Mouse (Mus musculus) lung, embryonic 15.5 days (tissue): ENCODE results near the gene Gm45208. TPM values are rescaled to one million over a fixed set of nuclear protein-coding genes. Genes with fewer than 3 reads are reported as not detected.
A peak's percentile ranks its signal among the peaks of the same experiment; 100 is the strongest.

Experiments
- ATAC-seq: fragments of 200-750 bp; cut with Nextera tagmentation; 2 replicates; pipeline ENCODE4 v1.8.0; 2017; ENCODE audit warnings: moderate number of reproducible peaks, borderline replicate concordance; ENCODE audit not compliant: low FRiP score, low TSS enrichment; ENCODE audit errors: extremely low read depth
- H3K27ac ChIP-seq: fragments of 300-500 bp; sonication (generic); 2 replicates; pipeline ENCODE4 v1.5.1; 2015; ENCODE audit warnings: moderate library complexity, mild to moderate bottlenecking, inconsistent platforms
- H3K27me3 ChIP-seq: fragments of 300-500 bp; sonication (generic); 2 replicates; pipeline ENCODE4 v1.6.1; 2015; ENCODE audit warnings: inconsistent platforms
- H3K36me3 ChIP-seq: fragments of 300-500 bp; sonication (generic); 2 replicates; pipeline ENCODE4 v1.6.1; 2015; ENCODE audit warnings: inconsistent platforms
- H3K4me1 ChIP-seq: fragments of 300-500 bp; sonication (generic); 2 replicates; pipeline ENCODE4 v1.6.1; 2015; ENCODE audit warnings: inconsistent platforms
- H3K4me2 ChIP-seq: fragments of 300-500 bp; sonication (generic); 2 replicates; pipeline ENCODE4 v1.6.1; 2015; ENCODE audit warnings: inconsistent platforms, mild to moderate bottlenecking, moderate library complexity
- H3K4me3 ChIP-seq: fragments of 300-500 bp; sonication (generic); 2 replicates; pipeline ENCODE4 v1.5.1; 2015; ENCODE audit warnings: mild to moderate bottlenecking, inconsistent platforms
- H3K9ac ChIP-seq: fragments of 300-500 bp; sonication (generic); 2 replicates; pipeline ENCODE4 v1.6.1; 2015; ENCODE audit warnings: inconsistent platforms
- H3K9me3 ChIP-seq: fragments of 300-500 bp; sonication (generic); 2 replicates; pipeline ENCODE4 v1.6.1; 2016; ENCODE audit warnings: inconsistent platforms
- WGBS: fragments of 180-500 bp; shearing (Covaris S2); methylation state at CpG from one replicate; pipeline ENCODE4 v1.1.7; 2015; 5-methylcytosine and 5-hydroxymethylcytosine counted together
- polyA plus RNA-seq: library from polyadenylated mRNA; unstranded; fragments of >200 nt; fragmentation: Nextera tagmentation; extraction: Ambion mirVana; gene quantifications from 2 replicates; pipeline ENCODE4 v1.2.1, GENCODE M21; 2015

Gene Gm45208
- polyA plus RNA-seq: not detected in 2 replicates

DNA sequence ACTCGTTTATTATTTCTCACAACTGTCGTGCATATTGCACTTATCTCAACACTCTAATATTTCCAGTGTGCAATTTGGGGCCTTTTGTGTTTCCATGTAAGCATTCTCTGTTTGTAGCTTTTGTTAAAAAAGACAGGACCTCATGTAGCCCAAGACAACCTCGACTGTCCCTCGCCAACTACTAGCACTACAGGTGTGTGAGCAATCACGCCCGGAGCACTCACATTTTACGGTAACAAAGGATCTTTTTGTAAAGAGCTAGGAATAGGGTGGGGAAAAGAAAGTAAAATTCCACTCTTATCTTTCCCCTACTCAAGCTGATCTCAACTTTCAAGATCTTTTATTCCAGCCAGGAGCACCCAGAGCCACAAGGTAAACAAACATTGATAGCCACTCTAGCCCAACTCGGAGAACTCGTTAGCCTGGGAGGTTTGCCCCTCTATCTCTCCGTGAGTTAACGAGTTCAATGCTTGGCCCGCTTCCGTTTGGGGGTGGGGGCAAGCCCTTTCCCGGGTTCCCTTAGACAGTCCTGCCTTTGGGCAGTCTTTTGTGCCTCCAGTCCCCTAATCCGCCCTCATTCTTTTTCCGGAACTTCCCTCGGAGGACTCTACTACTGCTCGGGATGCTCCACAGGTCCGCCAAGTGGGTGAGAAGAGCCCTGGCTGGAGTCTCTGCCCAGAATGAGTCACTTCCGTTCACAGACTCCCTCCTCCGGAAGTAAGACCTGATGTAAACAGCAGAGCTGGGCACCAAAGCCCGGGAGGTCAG lies at the start of gene Gm45208:
Gene Gm45208 (plus strand): TSS at position 732 of the 768 bp plus-strand sequence.
- no peaks in the 10 kb centered on the region for H3K9me3 ChIP-seq
- no peaks in the 10 kb centered on the region for H3K27me3 ChIP-seq
- 0 out of 2 replicates have a peak, but pooled peaks cover 3% of the 10 kb centered on the region for H3K36me3 ChIP-seq
- 15% methylated on average over 22 of the region's 22 CpGs for WGBS
- peak within 1 kb of the TSS; percentile 62 for H3K9ac ChIP-seq
- peak; percentile 91 for ATAC-seq
- peak within 1 kb of the TSS; percentile 61 for H3K4me2 ChIP-seq
- peak within 1 kb of the TSS; percentile 59 for H3K4me3 ChIP-seq
- H3K27ac ChIP-seq: peak within 1 kb of the TSS; percentile 96
- H3K4me1 ChIP-seq: peaks cover 5% of the 10 kb centered on the region; the same call in 1 of the 2 replicates

DNA sequence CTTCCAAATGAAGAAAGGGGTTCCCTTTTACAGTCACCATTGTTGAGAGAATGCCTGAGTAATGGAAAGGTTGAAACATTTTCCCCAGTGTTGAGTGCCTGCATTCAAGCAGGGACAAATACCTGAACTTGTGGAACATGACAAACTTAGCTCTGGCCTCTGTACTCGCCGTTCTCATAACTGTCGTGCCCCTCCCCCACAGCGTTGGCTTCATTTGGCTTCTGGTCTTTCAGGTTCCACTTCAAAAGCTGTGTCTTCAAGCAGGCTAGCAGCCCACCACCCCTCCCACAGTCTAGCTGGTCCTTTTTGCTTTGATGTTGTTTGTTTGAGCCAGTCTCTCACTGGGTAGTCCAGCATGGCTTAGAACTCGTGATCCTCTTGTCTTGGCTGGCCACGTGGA lies 49.3 kb upstream of the Gm45208 start:
- 32% methylated on average over 6 of the region's 6 CpGs for WGBS
- H3K4me2 ChIP-seq: no peak overlapping the region
- no peak overlapping the region for H3K27ac ChIP-seq

DNA sequence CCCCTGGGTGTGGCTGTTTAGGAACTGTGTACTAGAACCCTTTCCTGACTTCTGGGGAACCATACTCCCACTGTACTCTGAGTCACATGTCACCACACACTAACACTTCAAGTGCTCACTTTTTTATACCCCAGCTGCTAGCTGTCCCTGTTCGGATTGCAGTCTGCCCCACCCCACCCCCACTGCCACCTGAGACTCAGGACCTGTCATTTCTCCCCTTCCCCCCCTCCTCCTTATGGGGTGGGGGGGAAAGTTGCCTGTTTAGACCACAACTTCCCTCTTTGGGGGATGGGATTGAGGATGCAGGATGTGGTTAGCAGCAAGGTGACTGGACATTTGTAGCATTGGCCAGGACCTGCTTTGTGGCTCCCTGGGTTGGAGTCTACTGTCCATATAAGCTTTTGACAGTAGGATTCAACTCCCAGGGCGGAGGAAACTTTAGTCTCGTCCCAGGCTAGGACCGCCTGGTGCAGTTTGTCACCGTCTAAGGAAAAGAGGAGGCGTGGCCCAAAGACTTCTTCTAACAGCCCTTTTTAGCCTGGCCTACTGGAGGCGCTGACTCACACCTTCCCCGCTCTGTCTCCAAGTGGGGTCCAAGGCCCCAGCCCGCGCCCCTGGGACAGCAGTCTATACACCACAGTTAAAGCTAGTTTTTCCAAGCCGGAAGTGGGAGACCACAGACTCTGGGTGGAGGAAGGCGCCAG lies 48.3 kb upstream of the Gm45208 start:
- 0 out of 2 replicates have a peak overlapping the region, but pooled peaks have one; percentile 25 for H3K4me3 ChIP-seq
- peak overlapping the region; percentile 56 for H3K4me2 ChIP-seq
- H3K27me3 ChIP-seq: no peaks in the 10 kb centered on the region
- peak overlapping the region; percentile 34; the same call in 1 of the 2 replicates for H3K9ac ChIP-seq
- H3K4me1 ChIP-seq: peaks cover 16% of the 10 kb centered on the region
- H3K36me3 ChIP-seq: no peaks in the 10 kb centered on the region
- peak overlapping the region; percentile 62 for H3K27ac ChIP-seq
- WGBS: 24% methylated on average over 12 of the region's 12 CpGs
- no peaks in the 10 kb centered on the region for H3K9me3 ChIP-seq
- no peak; the same call in 1 of the 2 replicates for ATAC-seq

More for the DNA sequence above, 49.3 kb upstream of the Gm45208 start:
- Histone ChIP-seq H3K4me1 (peaks cover 16% of the 10 kb centered on the region), H3K36me3 (no peaks in the 10 kb centered on the region; the same call in 1 of the 2 replicates), H3K27me3 (no peaks in the 10 kb centered on the region), H3K9me3 (no peaks in the 10 kb centered on the region), H3K9ac (no peak overlapping the region), H3K4me3 (no peak overlapping the region)
- no peak for ATAC-seq

DNA sequence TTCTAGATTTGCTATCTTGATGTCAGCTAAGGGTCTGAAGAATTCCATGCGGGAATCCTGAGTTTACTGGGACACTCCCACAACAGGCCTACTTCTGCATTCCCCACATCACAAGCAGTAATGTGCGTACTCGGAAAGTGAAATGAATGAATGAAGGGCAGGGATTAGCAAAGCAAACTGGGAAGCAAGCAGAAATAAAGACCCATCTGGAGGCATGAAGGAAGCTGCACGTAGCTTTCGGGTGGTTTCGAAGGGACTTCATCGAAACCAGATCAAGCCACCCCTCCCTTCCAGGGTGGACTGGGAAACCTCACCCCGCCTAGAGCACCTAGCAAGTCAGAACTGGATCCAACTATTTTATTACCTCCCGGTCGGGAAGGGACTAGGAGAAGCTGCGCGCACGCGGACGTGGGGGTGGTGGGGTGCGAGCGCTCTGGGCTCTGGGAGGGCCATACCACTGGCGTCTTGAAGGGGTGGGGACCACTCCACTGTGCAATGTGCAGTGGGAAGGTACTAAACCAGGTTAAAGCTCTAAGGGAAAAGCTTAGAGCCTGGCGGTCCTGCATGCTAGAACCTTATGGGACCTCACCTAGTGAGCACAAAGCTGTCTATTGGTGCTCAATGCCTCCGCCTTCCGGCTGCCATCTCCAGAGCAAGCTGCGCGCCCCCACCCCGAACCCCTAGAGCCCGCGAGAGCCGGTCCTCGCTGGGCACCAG lies 47.6 kb upstream of the Gm45208 start:
- Histone ChIP-seq H3K4me1 (peaks cover 16% of the 10 kb centered on the region), H3K9ac (peak overlapping the region; percentile 34), H3K36me3 (no peaks in the 10 kb centered on the region), H3K27me3 (no peaks in the 10 kb centered on the region), H3K4me3 (peak overlapping the region; percentile 25), H3K9me3 (no peaks in the 10 kb centered on the region), H3K27ac (peak overlapping the region; percentile 62), H3K4me2 (peak overlapping the region; percentile 56)
- ATAC-seq: 0 out of 2 replicates have a peak, but pooled peaks have one; percentile 5
- 28% methylated on average over 28 of the region's 28 CpGs for WGBS

DNA sequence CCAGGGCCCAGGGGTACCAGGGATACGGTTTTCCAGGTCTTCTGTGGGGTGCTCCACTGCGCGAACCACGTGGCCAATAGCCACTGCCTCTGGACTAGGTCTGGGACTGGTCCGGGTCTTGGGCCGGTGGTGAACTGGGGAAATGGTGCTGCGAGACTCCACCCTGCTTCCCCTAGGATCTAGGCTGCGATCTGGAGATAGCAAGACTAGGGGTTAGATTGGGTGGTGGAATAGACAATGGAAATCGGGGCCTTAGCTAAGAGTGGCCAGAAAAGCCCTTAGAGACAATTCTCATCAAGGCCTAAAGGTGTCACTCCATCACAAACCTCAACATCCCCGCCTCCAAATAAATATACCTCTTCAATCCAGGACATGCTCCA lies 47.1 kb upstream of the Gm45208 start:
- no peak for ATAC-seq
- no peaks in the 10 kb centered on the region for H3K9me3 ChIP-seq
- H3K9ac ChIP-seq: peak overlapping the region; percentile 34
- peak overlapping the region; percentile 25 for H3K4me3 ChIP-seq
- WGBS: 31% methylated on average over 10 of the region's 10 CpGs
- H3K27me3 ChIP-seq: no peaks in the 10 kb centered on the region
- peak overlapping the region; percentile 62 for H3K27ac ChIP-seq
- H3K4me2 ChIP-seq: peak overlapping the region; percentile 56
- no peaks in the 10 kb centered on the region for H3K36me3 ChIP-seq
- H3K4me1 ChIP-seq: peaks cover 16% of the 10 kb centered on the region

DNA sequence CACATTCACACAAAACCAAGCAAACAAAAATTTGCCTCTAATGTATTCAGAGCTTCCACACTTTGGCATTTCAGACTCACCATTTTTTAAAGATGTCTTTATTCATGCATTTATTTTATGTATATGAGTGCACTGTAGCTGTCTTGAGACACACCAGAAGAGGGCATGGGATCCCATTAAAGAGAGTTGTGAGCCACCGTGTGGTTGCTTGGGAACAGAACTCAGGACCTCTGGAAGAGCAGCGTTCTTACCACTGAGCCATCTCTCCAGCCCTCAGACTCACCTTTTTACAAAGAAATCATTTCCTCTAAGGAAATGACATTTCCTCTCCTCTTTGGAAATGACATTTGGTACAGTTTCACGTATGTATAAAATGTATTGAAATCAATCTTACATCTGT lies 43.1 kb upstream of the Gm45208 start:
- Histone ChIP-seq H3K4me1 (peaks cover 10% of the 10 kb centered on the region), H3K9me3 (no peaks in the 10 kb centered on the region), H3K27me3 (no peaks in the 10 kb centered on the region), H3K36me3 (no peaks in the 10 kb centered on the region), H3K9ac (no peak overlapping the region), H3K4me2 (no peak overlapping the region; the same call in 1 of the 2 replicates), H3K4me3 (no peak overlapping the region), H3K27ac (no peak overlapping the region)
- ATAC-seq: no peak
- 33% methylated on average over 3 of the region's 3 CpGs for WGBS

DNA sequence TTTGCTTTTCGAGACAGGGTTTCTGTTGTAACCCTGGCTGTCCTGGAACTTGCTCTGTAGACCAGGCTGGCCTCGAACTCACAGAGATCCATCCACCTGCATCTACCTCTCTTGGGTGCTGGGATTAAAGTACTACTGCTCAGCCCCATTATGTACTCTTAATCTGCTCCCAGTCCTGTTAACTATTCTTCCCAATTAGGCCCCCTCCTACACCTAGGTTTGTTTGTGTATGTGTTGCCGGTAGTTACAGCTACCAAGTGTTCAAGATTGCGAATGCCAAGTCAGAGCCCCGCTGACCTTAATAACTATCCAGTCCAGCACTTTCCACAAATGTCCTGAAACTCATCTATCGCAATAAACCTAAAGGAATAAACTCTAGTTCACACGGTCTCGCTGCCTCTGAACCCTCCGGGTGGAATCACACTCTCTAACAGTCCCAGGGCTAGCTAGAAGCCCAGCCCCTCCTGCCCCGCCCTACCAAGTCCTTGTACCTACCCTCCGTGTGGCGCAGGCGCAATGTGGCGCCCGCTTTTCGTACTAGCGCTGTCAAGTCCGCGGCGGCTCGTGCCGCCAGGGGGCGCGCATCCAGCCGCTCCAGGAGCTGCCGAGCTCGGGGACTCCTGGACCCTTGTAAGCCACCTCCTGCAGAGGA lies 42.5 kb upstream of the Gm45208 start:
- Histone ChIP-seq H3K36me3 (no peaks in the 10 kb centered on the region), H3K27ac (0 out of 2 replicates have a peak overlapping the region, but pooled peaks have one; percentile 15), H3K27me3 (no peaks in the 10 kb centered on the region), H3K4me2 (peak overlapping the region; percentile 54), H3K4me3 (peak overlapping the region; percentile 30), H3K9me3 (no peaks in the 10 kb centered on the region), H3K9ac (no peak overlapping the region), H3K4me1 (peaks cover 4% of the 10 kb centered on the region; the same call in 1 of the 2 replicates)
- peak; percentile 93 for ATAC-seq
- WGBS: 13% methylated on average over 21 of the region's 27 CpGs

DNA sequence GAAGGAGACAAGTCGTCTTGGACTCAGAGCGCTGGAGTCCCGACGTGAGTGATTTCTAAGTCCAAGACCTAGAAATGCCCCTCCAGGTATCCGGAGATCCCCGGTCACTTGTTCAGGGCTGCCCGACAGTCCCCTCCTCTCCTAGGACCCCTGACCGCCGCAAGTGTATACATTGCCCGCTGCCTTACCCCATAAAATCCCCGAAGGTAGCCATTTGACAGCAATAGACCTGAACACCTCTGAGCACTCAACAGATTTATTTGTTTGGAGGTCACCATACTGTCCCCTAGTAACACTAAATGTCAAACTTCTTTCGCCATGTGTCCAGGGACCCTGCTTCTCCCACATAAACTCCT lies 42.0 kb upstream of the Gm45208 start:
- WGBS: 21% methylated on average over 12 of the region's 12 CpGs
- peak overlapping the region; percentile 54 for H3K4me2 ChIP-seq
- no peaks in the 10 kb centered on the region for H3K9me3 ChIP-seq
- H3K4me1 ChIP-seq: no peaks in the 10 kb centered on the region
- peak overlapping the region; percentile 30 for H3K4me3 ChIP-seq
- H3K9ac ChIP-seq: no peak overlapping the region
- H3K27ac ChIP-seq: no peak overlapping the region
- H3K27me3 ChIP-seq: no peaks in the 10 kb centered on the region
- H3K36me3 ChIP-seq: no peaks in the 10 kb centered on the region
- peak; percentile 37; the same call in 1 of the 2 replicates for ATAC-seq

DNA sequence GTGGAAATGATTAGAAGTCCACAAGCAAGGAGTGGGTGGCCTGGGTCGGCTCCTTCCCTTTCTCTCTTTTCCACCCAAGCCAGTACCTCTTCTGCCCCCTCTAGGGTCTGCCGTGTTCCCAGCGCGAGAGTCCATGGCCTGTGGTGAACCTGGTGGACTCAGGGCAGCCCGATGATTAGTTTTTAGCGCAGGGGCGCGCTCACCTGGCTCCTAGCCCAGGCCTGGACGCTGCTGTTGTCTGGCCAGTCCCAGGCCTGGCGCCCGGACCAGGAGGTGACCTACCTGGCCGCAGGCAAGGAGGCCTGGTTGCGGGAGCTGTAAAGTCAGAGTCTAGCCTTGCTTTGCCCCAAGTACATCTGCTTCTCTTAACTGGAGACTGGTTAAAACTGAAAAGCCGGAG lies 41.2 kb upstream of the Gm45208 start, which contains the start of gene Magix:
Gene Magix (minus strand): TSS at position 388 of the 400 bp plus-strand sequence.
- no peak for ATAC-seq
- H3K27ac ChIP-seq: no peak within 1 kb of the TSS

DNA sequence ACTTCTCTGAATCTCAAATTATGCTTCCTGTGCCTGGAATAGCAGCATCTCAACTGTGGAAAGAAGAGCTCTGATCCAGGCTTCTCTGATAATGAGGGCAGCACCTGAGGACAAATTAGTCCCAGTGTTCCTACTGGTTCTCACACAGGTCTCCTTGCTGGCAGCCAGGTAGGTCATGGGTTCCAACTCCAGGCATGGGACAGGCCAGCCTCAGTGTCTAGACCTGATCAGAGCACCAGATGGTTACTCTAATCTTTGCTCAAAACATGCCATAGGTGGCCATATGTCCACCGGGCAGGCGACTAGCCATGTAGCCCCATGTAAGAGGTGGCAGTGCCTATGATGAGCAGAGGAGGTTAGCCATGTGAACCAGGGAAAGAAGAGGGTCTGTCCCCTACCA lies 33.7 kb upstream of the Gm45208 start:
- ATAC-seq: no peak
- 87% methylated on average over 2 of the region's 2 CpGs for WGBS
- Histone ChIP-seq H3K9ac (no peak overlapping the region), H3K36me3 (no peaks in the 10 kb centered on the region), H3K4me1 (no peaks in the 10 kb centered on the region), H3K27me3 (no peaks in the 10 kb centered on the region), H3K4me2 (no peak overlapping the region), H3K27ac (no peak overlapping the region), H3K9me3 (no peaks in the 10 kb centered on the region), H3K4me3 (no peak overlapping the region)

More for the DNA sequence above, 41.2 kb upstream of the Gm45208 start, which contains the start of gene Magix:
- Histone ChIP-seq H3K4me1 (no peaks in the 10 kb centered on the region), H3K36me3 (no peaks in the 10 kb centered on the region), H3K9ac (no peak within 1 kb of the TSS), H3K4me2 (peak within 1 kb of the TSS; percentile 54), H3K27me3 (no peaks in the 10 kb centered on the region), H3K4me3 (peak within 1 kb of the TSS; percentile 30), H3K9me3 (no peaks in the 10 kb centered on the region)
- 61% methylated on average over 14 of the region's 14 CpGs for WGBS

DNA sequence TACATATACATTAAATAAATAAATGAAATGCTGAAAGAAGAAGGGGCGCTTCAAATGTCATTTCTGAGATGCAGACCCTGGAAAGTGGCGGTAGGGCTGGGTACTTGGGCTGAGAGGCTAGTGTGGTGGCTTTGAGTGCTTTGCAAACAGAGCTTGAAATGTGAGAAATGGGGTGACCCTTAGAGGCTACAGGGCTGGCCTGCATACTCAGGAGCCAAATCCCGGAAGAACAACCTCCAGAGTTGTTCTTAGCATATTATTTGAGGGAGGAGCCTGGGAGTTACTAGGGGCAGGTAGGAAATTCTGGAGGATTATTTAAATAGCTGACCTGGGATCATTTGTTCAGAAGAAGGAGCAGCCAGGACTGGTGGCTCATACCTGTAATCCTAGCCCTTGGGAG lies 31.6 kb upstream of the Gm45208 start:
- H3K4me2 ChIP-seq: no peak overlapping the region
- WGBS: 38% methylated on average over 3 of the region's 3 CpGs

More for the DNA sequence above, 31.6 kb upstream of the Gm45208 start:
- Histone ChIP-seq H3K4me1 (no peaks in the 10 kb centered on the region), H3K9ac (no peak overlapping the region), H3K27me3 (no peaks in the 10 kb centered on the region), H3K27ac (peak overlapping the region; percentile 57), H3K4me3 (no peak overlapping the region), H3K9me3 (no peaks in the 10 kb centered on the region), H3K36me3 (no peaks in the 10 kb centered on the region)
- ATAC-seq: peak; percentile 65; the same call in 1 of the 2 replicates
